Mouse (Mus musculus) kidney, postnatal 36 days (tissue): ENCODE measurements around the gene Gpr15.
A peak's percentile ranks its signal among the peaks of the same experiment; 100 is the strongest.

ENCODE experiments used
- DNase-seq, 2 experiments: peaks; one replicate each; pipeline ENCODE4 v3.0.0; 2021 to 2022; ENCODE audit warnings: mixed read lengths in 2 of 2

Gene Gpr15

GRCm38 (mm10) chr16:58701779-58702178 is 17.1 kb downstream of the Gpr15 start:
- no peak for DNase-seq

GRCm38 (mm10) chr16:58700816-58701424 is 17.9 kb downstream of the Gpr15 start:
- DNase-seq, result no peak

GRCm38 (mm10) chr16:58700174-58700573 is 18.7 kb downstream of the Gpr15 start:
- no peak for DNase-seq

- DNase-seq, result no peak
Measured at GRCm38 (mm10) chr16:58697261-58697660, 21.6 kb downstream of the Gpr15 start.

- no peak for DNase-seq
Measured at GRCm38 (mm10) chr16:58696796-58697195, 22.1 kb downstream of the Gpr15 start.

GRCm38 (mm10) chr16:58694091-58694490 is 24.8 kb downstream of the Gpr15 start:
- no peak for DNase-seq

- no peak for DNase-seq
Measured at GRCm38 (mm10) chr16:58690322-58690732, 28.5 kb downstream of the Gpr15 start.

- DNase-seq, result no peak
Measured at GRCm38 (mm10) chr16:58689555-58690169, 29.2 kb downstream of the Gpr15 start.

GRCm38 (mm10) chr16:58688534-58688933 is 30.3 kb downstream of the Gpr15 start:
- no peak for DNase-seq

- no peak for DNase-seq
Measured at GRCm38 (mm10) chr16:58685548-58686537, 33.0 kb downstream of the Gpr15 start.

- DNase-seq, result no peak
Measured at GRCm38 (mm10) chr16:58684537-58684936, 34.3 kb downstream of the Gpr15 start.

- DNase-seq, result no peak
Measured at GRCm38 (mm10) chr16:58683911-58684310, 35.0 kb downstream of the Gpr15 start.

- DNase-seq, result no peak
Measured at GRCm38 (mm10) chr16:58682870-58683269, 36.0 kb downstream of the Gpr15 start.

GRCm38 (mm10) chr16:58682046-58682445 is 36.8 kb downstream of the Gpr15 start:
- DNase-seq, result no peak

GRCm38 (mm10) chr16:58678660-58679059 is 40.2 kb downstream of the Gpr15 start:
- no peak for DNase-seq

GRCm38 (mm10) chr16:58677491-58677890 is 41.4 kb downstream of the Gpr15 start:
- DNase-seq, result no peak

GRCm38 (mm10) chr16:58676633-58677032 is 42.2 kb downstream of the Gpr15 start:
- no peak for DNase-seq

- no peak for DNase-seq
Measured at GRCm38 (mm10) chr16:58676156-58676555, 42.7 kb downstream of the Gpr15 start.

- DNase-seq, result peak; percentile 58 to 76
Measured at GRCm38 (mm10) chr16:58675256-58675655, 43.6 kb downstream of the Gpr15 start.

GRCm38 (mm10) chr16:58673811-58674410 is 45.0 kb downstream of the Gpr15 start:
- peak; percentile 53 to 61 for DNase-seq

GRCm38 (mm10) chr16:58672396-58672795 is 46.5 kb downstream of the Gpr15 start:
- no peak for DNase-seq

GRCm38 (mm10) chr16:58671212-58671985 is 47.5 kb downstream of the Gpr15 start:
- peak in 1 of 2 experiments; percentile 41 for DNase-seq
